Mouse (Mus musculus) left cerebral cortex, adult 8-10 months (tissue): ENCODE data around the gene Fam216b. TPM values are rescaled to one million over a fixed set of nuclear protein-coding genes. Genes with fewer than 3 reads are reported as not detected.

Experiments
- DNase-seq, 2 experiments: peaks; one replicate each; pipeline ENCODE4 v3.0.0; 2022; ENCODE audit warnings: low spot score in 2 of 2
- total RNA-seq, 4 experiments: library from RNA; stranded (reverse); gene quantifications; 2 replicates each; pipeline ENCODE4 v1.2.4; 2022

The Fam216b gene
- total RNA-seq, 4 experiments from 2014 or later: 0.32 to 0.84 (median 0.47) TPM

DNA sequence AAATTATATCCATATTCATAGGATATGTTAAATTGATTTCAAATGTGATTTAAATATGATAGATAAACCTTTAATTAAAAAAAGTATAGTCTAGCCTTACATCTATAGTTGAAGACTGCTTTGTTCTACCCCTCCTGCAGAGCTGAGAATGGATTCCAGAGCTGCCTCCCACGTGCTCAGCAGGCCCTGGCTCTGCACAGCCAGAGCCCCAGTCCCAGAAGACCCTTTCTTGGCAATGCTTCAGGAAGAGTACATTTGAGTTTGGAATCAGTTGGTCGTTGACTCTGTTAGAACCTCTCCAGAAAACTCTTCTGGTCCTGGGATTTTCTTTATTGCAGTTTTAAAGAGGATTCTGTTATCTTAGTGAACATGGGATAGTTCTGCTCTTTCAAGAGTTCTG is 45.7 kb downstream of the Fam216b start:
- DNase-seq: no peak

DNA sequence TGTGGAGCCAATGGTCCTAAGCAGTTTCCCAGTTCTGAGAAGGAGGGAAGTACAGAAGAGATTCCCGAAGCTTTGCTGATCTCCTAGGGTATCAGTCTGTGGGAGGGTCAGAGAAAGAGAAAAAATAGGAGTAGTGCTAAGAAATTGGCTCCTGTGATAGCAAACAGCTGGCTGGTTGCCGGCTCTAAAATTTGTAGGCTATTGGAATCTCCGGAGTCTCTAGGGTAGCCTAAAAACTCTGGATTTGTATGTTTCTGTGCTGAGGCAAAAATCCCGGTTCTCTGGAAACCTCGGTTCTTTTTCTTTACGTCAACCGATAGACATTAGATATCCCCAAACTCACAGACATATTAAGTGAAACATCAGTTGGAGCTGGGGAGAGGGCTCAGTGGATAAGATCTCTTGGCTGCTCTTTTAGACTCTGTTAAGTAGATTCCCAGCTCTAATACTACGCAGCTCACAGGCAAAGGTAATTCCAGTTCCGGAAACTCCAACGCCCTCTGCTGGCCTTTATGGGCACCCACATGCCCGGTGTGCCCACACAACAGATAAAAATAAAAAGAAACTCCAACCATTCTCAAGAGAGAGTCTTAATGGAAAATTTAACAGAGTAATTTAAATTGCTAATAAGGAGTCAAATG is 46.8 kb downstream of the Fam216b start:
- DNase-seq: no peak

DNA sequence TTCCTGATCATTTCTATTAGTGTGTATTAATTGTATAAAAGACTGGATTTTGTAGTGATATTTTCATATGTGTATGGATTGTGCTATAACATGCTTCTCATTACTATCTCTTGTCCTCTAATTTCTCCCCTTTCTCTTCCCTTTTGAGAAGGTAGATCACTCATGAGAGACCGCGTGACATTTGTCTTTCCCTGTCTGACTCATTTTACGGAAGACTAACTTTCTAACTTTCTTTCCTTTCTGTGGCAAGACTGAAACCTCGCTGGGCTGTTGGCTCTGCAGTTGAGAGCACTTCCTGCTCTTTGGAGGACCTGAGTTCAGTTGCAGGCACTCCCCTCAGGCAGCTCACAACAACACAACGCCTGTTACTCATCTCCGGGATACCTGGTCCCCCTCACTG is 48.2 kb downstream of the Fam216b start:
- no peak for DNase-seq

GRCm38 (mm10) chr14:78038876-78039275 is 49.9 kb downstream of the Fam216b start:
- DNase-seq: no peak

Other genes with a start within 250 kb of the Fam216b start
- 10 to 100 TPM; 61.9 to 93.7 (median 76.7) TPM for gene Dnajc15, start 213.9 kb downstream of the Fam216b start, total RNA-seq
- gene Epsti1, start 184.8 kb downstream of the Fam216b start, total RNA-seq: 1 to 10 TPM in 1 of 4 experiments, under 1 TPM in 2, not detected in 1; 0.23 to 1.2 (median 0.59) TPM
- under 1 TPM in 2 of 4 experiments, not detected in 2; 0.15 to 0.23 TPM for gene Tnfsf11, start 219.0 kb upstream of the Fam216b start, total RNA-seq